28 mouse cellular contexts compared by ENCODE assay signal in genomic region chr10:106914822-106915221, GRCm38 (mm10).
"Had no signal": no experiment of that assay in that cellular context is flagged by ENCODE, and none has a peak within 500 bp of the region (broad histone marks: within the 10 kb centered on the region; RNA-seq: fewer than 3 reads in every experiment).

No protein-coding gene starts in this region.

- H3K4me3 ChIP-seq: limb, embryonic 10.5 days; limb, embryonic 12.5 days; limb, embryonic 13.5 days; limb, embryonic 15.5 days; liver, embryonic 12.5 days; liver, embryonic 13.5 days; liver, embryonic 15.5 days; lung, embryonic 15.5 days; megakaryocyte, embryonic 14.5 days; midbrain, embryonic 10.5 days; midbrain, embryonic 12.5 days; midbrain, embryonic 13.5 days; midbrain, embryonic 15.5 days; myocyte; neural tube, embryonic 12.5 days had no signal

- ATAC-seq: liver, embryonic 12.5 days; liver, postnatal 0 days; midbrain, embryonic 13.5 days; midbrain, embryonic 15.5 days; midbrain, embryonic 16.5 days had no signal

- H3K27ac ChIP-seq: limb, embryonic 10.5 days; limb, embryonic 12.5 days; limb, embryonic 13.5 days; limb, embryonic 15.5 days; liver, embryonic 12.5 days; liver, embryonic 13.5 days; liver, embryonic 14.5 days; liver, embryonic 15.5 days; lung, embryonic 15.5 days; macrophage; midbrain, embryonic 10.5 days; midbrain, embryonic 12.5 days; midbrain, embryonic 13.5 days; midbrain, embryonic 15.5 days; neural tube, embryonic 12.5 days had no signal

- DNase-seq: left cerebral cortex, postnatal 4 days; liver; liver, embryonic 13.5 days; liver, postnatal 0 days; lung, adult 18-20 months; lung, adult 2 months; lung, postnatal 10 days; lung, postnatal 14 days; lung, postnatal 36 days; lung, postnatal 4 days; midbrain, embryonic 14.5 days had no signal
